9 mouse cellular contexts compared by ENCODE assay signal in the genomic region with DNA sequence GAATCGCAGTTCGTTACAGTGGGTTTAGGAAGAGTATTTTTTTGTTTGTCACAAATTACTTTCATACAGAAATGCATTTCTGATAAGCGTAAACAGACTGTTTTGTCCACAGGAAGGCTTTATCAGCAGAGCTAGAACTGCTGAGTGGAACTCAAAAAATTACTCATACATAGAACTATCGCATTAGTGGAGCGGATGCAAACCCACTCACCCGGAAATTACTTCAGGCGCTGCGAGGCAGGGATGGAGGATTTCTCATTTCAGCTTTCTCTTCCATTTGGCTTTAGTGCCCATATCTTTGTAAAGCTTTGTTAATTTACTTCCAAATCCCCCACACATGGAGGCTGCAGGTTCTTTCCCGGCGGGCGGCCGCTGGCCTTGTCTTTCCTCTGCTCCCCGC. TPM values are rescaled to one million over a fixed set of nuclear protein-coding genes. Genes with fewer than 3 reads are reported as not detected.
A peak's percentile ranks its signal among the peaks of the same experiment; 100 is the strongest.
DNase-seq lines count a peak whose midpoint lies in the region; ATAC-seq and TF ChIP-seq lines count a peak whose summit lies in the region.
"Had no signal": no experiment of that assay in that cellular context is flagged by ENCODE, and none has a peak within 500 bp of the region (broad histone marks: within the 10 kb centered on the region; RNA-seq: fewer than 3 reads in every experiment).

No protein-coding gene starts in this region.

- H3K4me2 ChIP-seq in kidney, postnatal 0 days (ENCODE audit: low read length) = peak overlapping the region; percentile 47
- peak overlapping the region; percentile 45 for H3K4me2 ChIP-seq in forebrain, embryonic 14.5 days (ENCODE audit: low read length)
- peak overlapping the region; percentile 51 for H3K4me2 ChIP-seq in liver, embryonic 11.5 days
- H3K4me2 ChIP-seq in stomach, embryonic 14.5 days (replicated peaks; ENCODE audit: low read depth, low read length) = peak overlapping the region; percentile 38

- H3K4me3 ChIP-seq in kidney, postnatal 0 days (replicated peaks; ENCODE audit: low read depth, low read length) = peak overlapping the region; percentile 8
- H3K4me3 ChIP-seq in forebrain, embryonic 14.5 days (ENCODE audit: low read depth, low read length) = peak overlapping the region; percentile 13
- H3K4me3 ChIP-seq in liver, embryonic 11.5 days (ENCODE audit: low read depth, low read length) = 0 out of 2 replicates have a peak overlapping the region, but pooled peaks have one; percentile 11
- H3K4me3 ChIP-seq in stomach, embryonic 14.5 days (ENCODE audit: low read depth, low read length) = peak overlapping the region; percentile 12; the same call in 1 of the 2 replicates

- H3K4me1 ChIP-seq in kidney, postnatal 0 days (replicated peaks; ENCODE audit: insufficient read depth, low read length) = no peaks in the 10 kb centered on the region
- 0 out of 2 replicates have a peak, but pooled peaks cover 4% of the 10 kb centered on the region for H3K4me1 ChIP-seq in forebrain, embryonic 14.5 days (ENCODE audit: control insufficient read depth, insufficient read depth, low read length)
- no peaks in the 10 kb centered on the region for H3K4me1 ChIP-seq in liver, embryonic 11.5 days (replicated peaks; ENCODE audit: control insufficient read depth, insufficient read depth, low read length)
- H3K4me1 ChIP-seq in stomach, embryonic 14.5 days (ENCODE audit: control insufficient read depth, insufficient read depth, low read length) = no peaks in the 10 kb centered on the region

- peak; percentile 33 for DNase-seq in kidney, postnatal 0 days (ENCODE audit: low spot score)
- no peak for DNase-seq in kidney, postnatal 10 days
- DNase-seq in forebrain, embryonic 14.5 days (ENCODE audit: low spot score) = peak; percentile 33
- no peak for DNase-seq in liver, embryonic 11.5 days (ENCODE audit: low spot score)
- DNase-seq in adipocyte (ENCODE audit: low spot score) = no peak
- no peak for DNase-seq in cerebellum, adult 9-11 months
- no peak for DNase-seq in kidney, postnatal 36 days
- DNase-seq: kidney, adult 8-10 months had no signal

- ATAC-seq in kidney, postnatal 0 days (replicated peaks; ENCODE audit: low FRiP score, low read depth) = no peak
- no peak for ATAC-seq in forebrain, embryonic 14.5 days
- ATAC-seq in liver, embryonic 11.5 days (replicated peaks; ENCODE audit: low FRiP score) = no peak
- ATAC-seq in stomach, embryonic 14.5 days (ENCODE audit: insufficient number of reproducible peaks, insufficient read depth, low FRiP score, low read depth) = no peak

- H3K36me3 ChIP-seq in kidney, postnatal 0 days (ENCODE audit: insufficient read depth, low read length) = no peaks in the 10 kb centered on the region
- H3K36me3 ChIP-seq in forebrain, embryonic 14.5 days (ENCODE audit: control insufficient read depth, insufficient read depth, low read length) = no peaks in the 10 kb centered on the region
- no peaks in the 10 kb centered on the region for H3K36me3 ChIP-seq in liver, embryonic 11.5 days (ENCODE audit: control insufficient read depth, insufficient read depth, low read length)
- H3K36me3 ChIP-seq in stomach, embryonic 14.5 days (ENCODE audit: control insufficient read depth, insufficient read depth, low read length) = no peaks in the 10 kb centered on the region

- no peak overlapping the region for H3K27ac ChIP-seq in kidney, postnatal 0 days
- no peak overlapping the region for H3K27ac ChIP-seq in forebrain, embryonic 14.5 days (ENCODE audit: low read depth, low read length)
- H3K27ac ChIP-seq in liver, embryonic 11.5 days (ENCODE audit: low read depth, low read length) = no peak overlapping the region
- H3K27ac ChIP-seq in stomach, embryonic 14.5 days (ENCODE audit: low read length) = no peak overlapping the region

- WGBS in kidney, postnatal 0 days = 17% methylated on average over 13 of the region's 13 CpGs
- 15% methylated on average over 13 of the region's 13 CpGs for WGBS in forebrain, embryonic 14.5 days
- WGBS in liver, embryonic 11.5 days = 25% methylated on average over 13 of the region's 13 CpGs
- 30% methylated on average over 13 of the region's 13 CpGs for WGBS in stomach, embryonic 14.5 days

- no peaks in the 10 kb centered on the region for H3K27me3 ChIP-seq in kidney, postnatal 0 days (ENCODE audit: insufficient read depth, low read length)
- no peaks in the 10 kb centered on the region for H3K27me3 ChIP-seq in forebrain, embryonic 14.5 days (replicated peaks; ENCODE audit: control insufficient read depth, insufficient read depth, low read length)
- H3K27me3 ChIP-seq in liver, embryonic 11.5 days (replicated peaks; ENCODE audit: control insufficient read depth, insufficient read depth, low read length) = no peaks in the 10 kb centered on the region
- no peaks in the 10 kb centered on the region for H3K27me3 ChIP-seq in stomach, embryonic 14.5 days (ENCODE audit: control insufficient read depth, insufficient read depth, low read length)

- TF ChIP-seq CTCF in kidney, postnatal 0 days (IDR thresholded peaks at IDR 0.05; ENCODE audit: low read depth) = no peak

- H3K9me3 ChIP-seq in kidney, postnatal 0 days (replicated peaks; ENCODE audit: low read length) = no peaks in the 10 kb centered on the region
- no peaks in the 10 kb centered on the region for H3K9me3 ChIP-seq in forebrain, embryonic 14.5 days (replicated peaks; ENCODE audit: control insufficient read depth, low read length)
- H3K9me3 ChIP-seq in liver, embryonic 11.5 days (ENCODE audit: control insufficient read depth, low read length) = no peaks in the 10 kb centered on the region
- no peaks in the 10 kb centered on the region for H3K9me3 ChIP-seq in stomach, embryonic 14.5 days (ENCODE audit: control insufficient read depth, low read depth, low read length)

- peak overlapping the region; percentile 28; the same call in 1 of the 2 replicates for H3K9ac ChIP-seq in kidney, postnatal 0 days (ENCODE audit: low read depth, low read length)
- peak overlapping the region; percentile 2 for H3K9ac ChIP-seq in forebrain, embryonic 14.5 days (ENCODE audit: low read length)
- no peak overlapping the region for H3K9ac ChIP-seq in liver, embryonic 11.5 days (ENCODE audit: low read depth, low read length)
- no peak overlapping the region for H3K9ac ChIP-seq in stomach, embryonic 14.5 days (replicated peaks; ENCODE audit: low read depth, low read length)

RNA-seq across cellular contexts. Expression of a gene that starts 14.4 kb away (rescaled TPM):
- 13.9 and 18.3 TPM in 2 replicates for polyA plus RNA-seq in kidney, postnatal 0 days (2015; fragmentation: Nextera tagmentation; extraction: Ambion mirVana)
- polyA plus RNA-seq in forebrain, embryonic 14.5 days (2014; fragmentation: Nextera tagmentation; extraction: Ambion mirVana) = 107 and 115 TPM in 2 replicates
- polyA plus RNA-seq in liver, embryonic 11.5 days (2014; fragmentation: Nextera tagmentation; extraction: Ambion mirVana) = 0.35 TPM in 1 of 2 replicates, not detected in the other
- polyA plus RNA-seq in stomach, embryonic 14.5 days (2014; fragmentation: Nextera tagmentation; extraction: Ambion mirVana) = 4.7 and 5.0 TPM in 2 replicates

Comparison
In these comparisons a context has a peak if more than half of its experiments do, and no peak if none do; other contexts are left out.
1. DNase-seq: peak in kidney, postnatal 0 days (single experiment) and forebrain, embryonic 14.5 days (single experiment); none in kidney, postnatal 10 days (single experiment), liver, embryonic 11.5 days (single experiment), adipocyte (single experiment), cerebellum, adult 9-11 months (single experiment) and kidney, postnatal 36 days (0 of 2).
2. H3K9ac ChIP-seq: peak in kidney, postnatal 0 days (single experiment) and forebrain, embryonic 14.5 days (single experiment); none in liver, embryonic 11.5 days (single experiment) and stomach, embryonic 14.5 days (single experiment).
3. Peak in every context shown above with its lines, with median percentiles within 50 percentile points of each other: H3K4me2 ChIP-seq and H3K4me3 ChIP-seq.